10 mouse cellular contexts compared by ENCODE assay signal in genomic region chr4:55623151-55623760, GRCm38 (mm10).
DNase-seq lines count a peak whose midpoint lies in the region; ATAC-seq and TF ChIP-seq lines count a peak whose summit lies in the region.
"Had no signal": no experiment of that assay in that cellular context is flagged by ENCODE, and none has a peak within 500 bp of the region (broad histone marks: within the 10 kb centered on the region; RNA-seq: fewer than 3 reads in every experiment).

No protein-coding gene starts in this region.

- H3K9ac ChIP-seq in liver, embryonic 14.5 days (replicated peaks): no peak overlapping the region

- H3K27me3 ChIP-seq in liver, embryonic 14.5 days (ENCODE audit: control insufficient read depth, insufficient read depth, low read length): no peaks in the 10 kb centered on the region

- ATAC-seq in liver, embryonic 14.5 days (ENCODE audit: insufficient read depth): no peak
- ATAC-seq: hindbrain, postnatal 0 days had no signal

- 58% methylated on average over 4 of the region's 4 CpGs for WGBS in lung, adult 2 months
- 30% methylated on average over 4 of the region's 4 CpGs for WGBS in liver, embryonic 14.5 days (ENCODE audit: insufficient replicate concordance)

- TF ChIP-seq EP300 in liver, embryonic 14.5 days (IDR thresholded peaks at IDR 0.05; ENCODE audit: low read depth): no peak

- no peak for TF ChIP-seq CTCF in lung, adult 2 months (IDR thresholded peaks at IDR 0.05; ENCODE audit: insufficient read depth, low read length)
- TF ChIP-seq CTCF in liver, embryonic 14.5 days (IDR thresholded peaks at IDR 0.05; ENCODE audit: low read depth): no peak

- no peak overlapping the region for H3K27ac ChIP-seq in liver, embryonic 14.5 days
- H3K27ac ChIP-seq: hindbrain, postnatal 0 days had no signal

- H3K4me1 ChIP-seq in lung, adult 2 months (ENCODE audit: control insufficient read depth, insufficient read depth, low read length): peaks cover 8% of the 10 kb centered on the region
- H3K4me1 ChIP-seq in liver, embryonic 14.5 days (replicated peaks; ENCODE audit: control insufficient read depth in 2 of 2, insufficient read depth in 2 of 2, low read length in 1 of 2): 0 out of 4 replicates have a peak, but pooled peaks cover 0 to 3% of the 10 kb centered on the region in 2 experiments

- no peaks in the 10 kb centered on the region for H3K9me3 ChIP-seq in liver, embryonic 14.5 days (ENCODE audit: control insufficient read depth, low read length)

- peak; percentile 20 to 56 for DNase-seq in adrenal gland, adult (ENCODE audit: inconsistent age in 2 of 2, low spot score in 1 of 2)
- no peak for DNase-seq in adrenal gland, postnatal 4 days (ENCODE audit: low spot score in 2 of 2)
- DNase-seq in lung, adult 18-20 months: peak; percentile 66 to 72
- no peak for DNase-seq in lung, adult 2 months
- DNase-seq in liver, embryonic 14.5 days (ENCODE audit: low read depth in 3 of 3, low spot score in 3 of 3): peak; percentile 15 to 37 (median 17)
- peak; percentile 61 to 76 for DNase-seq in spleen, postnatal 36 days (ENCODE audit: low spot score in 2 of 2)
- no peak for DNase-seq in T-cell, adult 2 months (ENCODE audit: low spot score)
- DNase-seq in layer of hippocampus, postnatal 36 days: no peak

- no peak for TF ChIP-seq POLR2A in lung, adult 2 months (IDR thresholded peaks at IDR 0.05; ENCODE audit: borderline replicate concordance, extremely low read depth, low read depth, low read length)

- H3K4me2 ChIP-seq in liver, embryonic 14.5 days (ENCODE audit: low read depth): no peak overlapping the region

- H3K36me3 ChIP-seq in liver, embryonic 14.5 days (replicated peaks; ENCODE audit: control insufficient read depth, insufficient read depth, low read depth): no peaks in the 10 kb centered on the region

- no peak overlapping the region for H3K4me3 ChIP-seq in lung, adult 2 months (replicated peaks; ENCODE audit: extremely low read depth, low read depth, low read length)
- H3K4me3 ChIP-seq in liver, embryonic 14.5 days (ENCODE audit: insufficient read depth in 1 of 2, low read depth in 2 of 2, low read length in 2 of 2): no peak overlapping the region
- H3K4me3 ChIP-seq: erythroblast, embryonic 14.5 days had no signal

Comparison
In these comparisons a context has a peak if more than half of its experiments do, and no peak if none do; other contexts are left out.
1. DNase-seq: peak in adrenal gland, adult (2 of 2), lung, adult 18-20 months (2 of 2), liver, embryonic 14.5 days (3 of 3) and spleen, postnatal 36 days (2 of 2); none in adrenal gland, postnatal 4 days (0 of 2), lung, adult 2 months (single experiment), T-cell, adult 2 months (single experiment) and layer of hippocampus, postnatal 36 days (0 of 2).